Comparison of ENCODE assay signal across 8 mouse cellular contexts in genomic region chr15:103339961-103340337, GRCm38 (mm10). TPM values are rescaled to one million over a fixed set of nuclear protein-coding genes. Genes with fewer than 3 reads are reported as not detected.
DNase-seq lines count a peak whose midpoint lies in the region; ATAC-seq lines count a peak whose summit lies in the region.

Gene Zfp385a (minus strand): TSS chr15:103340093.

- H3K9me3 ChIP-seq in midbrain, embryonic 15.5 days: no peaks in the 10 kb centered on the region
- no peaks in the 10 kb centered on the region for H3K9me3 ChIP-seq in stomach, embryonic 15.5 days

- ATAC-seq in midbrain, embryonic 15.5 days (replicated peaks): peak; percentile 68
- ATAC-seq in stomach, embryonic 15.5 days (ENCODE audit: insufficient read depth, low FRiP score, low read depth): no peak; the same call in 1 of the 2 replicates

- DNase-seq in gastrocnemius, postnatal 14 days: no peak
- DNase-seq in gastrocnemius, adult 8-10 months (ENCODE audit: low spot score in 2 of 2): no peak
- DNase-seq in adrenal gland, postnatal 14 days: peak; percentile 59
- DNase-seq in frontal cortex, postnatal 10 days (ENCODE audit: low spot score in 2 of 2): peak; percentile 71 to 73
- DNase-seq in induced T-regulatory cell, adult 2 months (ENCODE audit: low read depth): peak; percentile 80
- DNase-seq in left cerebral cortex, postnatal 4 days: no peak

- peak within 1 kb of the TSS; percentile 56 for H3K9ac ChIP-seq in midbrain, embryonic 15.5 days
- peak within 1 kb of the TSS; percentile 48 for H3K9ac ChIP-seq in stomach, embryonic 15.5 days

- peak within 1 kb of the TSS; percentile 67 for H3K4me3 ChIP-seq in midbrain, embryonic 15.5 days
- peak within 1 kb of the TSS; percentile 60 for H3K4me3 ChIP-seq in stomach, embryonic 15.5 days (replicated peaks)

- WGBS in midbrain, embryonic 15.5 days: 0% methylated on average over 26 of the region's 26 CpGs
- WGBS in stomach, embryonic 15.5 days: under 1% methylated on average over 25 of the region's 26 CpGs

- H3K27ac ChIP-seq in midbrain, embryonic 15.5 days: peak within 1 kb of the TSS; percentile 27; the same call in 1 of the 2 replicates
- no peak within 1 kb of the TSS for H3K27ac ChIP-seq in stomach, embryonic 15.5 days

- no peaks in the 10 kb centered on the region for H3K36me3 ChIP-seq in midbrain, embryonic 15.5 days (replicated peaks)
- peaks cover 7% of the 10 kb centered on the region; the same call in 1 of the 2 replicates for H3K36me3 ChIP-seq in stomach, embryonic 15.5 days

- intact Hi-C loops in gastrocnemius, postnatal 14 days (cut with DNase I; ENCODE audit: low total_unique reads): no loop called here
- intact Hi-C loops in left cerebral cortex, postnatal 4 days (cut with DNase I): no loop called here

- peak within 1 kb of the TSS; percentile 70 for H3K4me2 ChIP-seq in midbrain, embryonic 15.5 days
- H3K4me2 ChIP-seq in stomach, embryonic 15.5 days: peak within 1 kb of the TSS; percentile 92

- peaks cover 46% of the 10 kb centered on the region for H3K4me1 ChIP-seq in midbrain, embryonic 15.5 days
- H3K4me1 ChIP-seq in stomach, embryonic 15.5 days: peaks cover 20% of the 10 kb centered on the region

- H3K27me3 ChIP-seq in midbrain, embryonic 15.5 days (replicated peaks): 0 out of 2 replicates have a peak, but pooled peaks cover 4% of the 10 kb centered on the region
- H3K27me3 ChIP-seq in stomach, embryonic 15.5 days (replicated peaks): peaks cover 21% of the 10 kb centered on the region; the same call in 1 of the 2 replicates

RNA-seq across cellular contexts. Expression of gene Zfp385a, which starts in this region (rescaled TPM):
- total RNA-seq in gastrocnemius, postnatal 14 days (2021): 10 to 100 TPM; 31.3 to 32.1 TPM
- 1 to 10 TPM; 5.7 to 6.4 (median 5.9) TPM for total RNA-seq in gastrocnemius, adult 8-10 months (2022)
- 18.7 and 19.9 TPM in 2 replicates for total RNA-seq in adrenal gland, postnatal 14 days (2021)
- 10 to 100 TPM; 47.8 to 52.7 TPM for total RNA-seq in left cerebral cortex, postnatal 4 days (2021)
- polyA plus RNA-seq in midbrain, embryonic 15.5 days (2015; fragmentation: Nextera tagmentation; extraction: Ambion mirVana): 24.4 and 25.6 TPM in 2 replicates
- 8.2 and 9.3 TPM in 2 replicates for polyA plus RNA-seq in stomach, embryonic 15.5 days (2015; fragmentation: Nextera tagmentation; extraction: Ambion mirVana)

Comparison
In these comparisons a context has a peak if more than half of its experiments do, and no peak if none do; other contexts are left out.
1. DNase-seq: peak in adrenal gland, postnatal 14 days (single experiment), frontal cortex, postnatal 10 days (2 of 2) and induced T-regulatory cell, adult 2 months (single experiment); none in gastrocnemius, postnatal 14 days (single experiment), gastrocnemius, adult 8-10 months (0 of 2) and left cerebral cortex, postnatal 4 days (single experiment).